Mouse (Mus musculus) hindbrain, embryonic 12.5 days (tissue): Measurements from ENCODE around the gene Gm29094. TPM values are rescaled to one million over a fixed set of nuclear protein-coding genes. Genes with fewer than 3 reads are reported as not detected.
"Not testable (repeated sequence)": the region's sequence is repeated elsewhere in the genome, so short reads cannot be mapped to it uniquely, and the experiment has no call there.

Experiments
- ATAC-seq: fragments of 200-750 bp; cut with Nextera tagmentation; 2 replicates; pipeline ENCODE4 v1.8.0; 2017; ENCODE audit warnings: moderate TSS enrichment; ENCODE audit not compliant: low FRiP score
- H3K27ac ChIP-seq: fragments of 300-500 bp; sonication (generic); 2 replicates; pipeline ENCODE4 v1.5.1; 2016; ENCODE audit warnings: mild to moderate bottlenecking
- H3K27me3 ChIP-seq: fragments of 300-500 bp; sonication (generic); 2 replicates; pipeline ENCODE4 v1.6.1; 2016; ENCODE audit warnings: mild to moderate bottlenecking
- H3K36me3 ChIP-seq: fragments of 300-500 bp; sonication (generic); 2 replicates; pipeline ENCODE4 v1.6.1; 2016; ENCODE audit warnings: mild to moderate bottlenecking
- H3K4me1 ChIP-seq: fragments of 300-500 bp; sonication (generic); 2 replicates; pipeline ENCODE4 v1.6.1; 2016
- H3K4me2 ChIP-seq: fragments of 300-500 bp; sonication (generic); replicated peaks from 2 replicates; pipeline ENCODE4 v1.6.1; 2016; ENCODE audit warnings: mild to moderate bottlenecking
- H3K4me3 ChIP-seq: fragments of 300-500 bp; sonication (generic); 2 replicates; pipeline ENCODE4 v1.5.1; 2016; ENCODE audit warnings: mild to moderate bottlenecking
- H3K9ac ChIP-seq: fragments of 300-500 bp; sonication (generic); 2 replicates; pipeline ENCODE4 v1.6.1; 2016; ENCODE audit warnings: mild to moderate bottlenecking, moderate library complexity
- H3K9me3 ChIP-seq: fragments of 300-500 bp; sonication (generic); replicated peaks from 2 replicates; pipeline ENCODE4 v1.6.1; 2016; ENCODE audit warnings: mild to moderate bottlenecking
- WGBS: fragments of 180-500 bp; shearing (Covaris S2); methylation state at CpG from one replicate; pipeline ENCODE4 v1.1.7; 2016; 5-methylcytosine and 5-hydroxymethylcytosine counted together
- polyA plus RNA-seq: library from polyadenylated mRNA; unstranded; fragments of >200 nt; fragmentation: Nextera tagmentation; extraction: Ambion mirVana; gene quantifications from 2 replicates; pipeline ENCODE4 v1.2.1, GENCODE M21; 2016

Gene Gm29094
- polyA plus RNA-seq: 0.73 TPM in 1 of 2 replicates, not detected in the other

DNA sequence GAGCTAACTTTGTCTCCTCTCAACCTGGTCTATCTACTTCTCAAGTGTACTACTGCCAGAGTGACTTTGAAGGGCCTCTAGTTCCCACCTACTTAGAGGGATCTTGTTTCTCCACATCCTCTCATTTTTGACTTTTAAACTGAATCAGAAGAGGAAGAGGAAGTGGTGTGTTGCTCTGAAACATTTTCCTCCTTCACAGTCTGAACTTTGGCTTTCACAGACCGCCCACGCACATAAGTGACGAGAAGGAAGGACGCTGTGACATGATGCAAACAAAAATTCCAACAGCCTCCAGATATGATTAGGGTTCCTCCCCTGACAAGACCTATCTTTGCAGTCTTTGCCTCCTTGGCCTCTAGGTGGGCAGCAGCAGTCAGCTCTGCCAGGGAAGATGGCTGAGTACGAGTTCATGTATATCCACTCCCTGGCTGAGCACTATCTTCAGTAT, at the start of gene Gm29094, which contains the start of gene Bcl2a1b:
Gene Gm29094 (plus strand): TSS at position 411 of the 448 bp plus-strand sequence.
Gene Bcl2a1b (plus strand): TSS at position 241 of the 448 bp plus-strand sequence.
- not testable (repeated sequence) for H3K4me1 ChIP-seq, H3K9ac ChIP-seq, H3K27ac ChIP-seq, H3K4me2 ChIP-seq, H3K27me3 ChIP-seq, H3K9me3 ChIP-seq, ATAC-seq, H3K36me3 ChIP-seq, H3K4me3 ChIP-seq
- 81% methylated on average over 5 of the region's 5 CpGs for WGBS

DNA sequence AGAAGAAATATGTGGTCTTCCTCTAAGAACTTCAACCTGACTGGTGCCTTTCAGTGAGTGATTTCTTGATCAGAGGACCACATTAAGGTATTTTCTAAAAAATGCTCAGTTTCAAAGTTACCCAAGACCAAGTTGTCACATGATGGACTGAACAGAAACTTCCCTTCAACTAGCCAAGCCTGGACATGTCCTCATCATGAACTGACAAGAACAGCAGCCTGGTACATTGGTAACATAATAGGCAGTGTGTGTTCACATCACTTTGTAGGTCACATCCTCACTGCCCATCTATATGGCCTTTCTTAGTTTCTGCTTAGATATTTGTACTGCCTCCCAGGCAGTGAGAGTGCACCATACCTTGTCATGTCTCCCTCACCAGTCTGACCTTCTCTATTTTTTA, 26.6 kb upstream of the Gm29094 start:
- H3K27me3 ChIP-seq, H3K9ac ChIP-seq, H3K4me1 ChIP-seq, H3K4me3 ChIP-seq, H3K9me3 ChIP-seq, ATAC-seq, H3K27ac ChIP-seq, H3K36me3 ChIP-seq, H3K4me2 ChIP-seq: not testable (repeated sequence)

DNA sequence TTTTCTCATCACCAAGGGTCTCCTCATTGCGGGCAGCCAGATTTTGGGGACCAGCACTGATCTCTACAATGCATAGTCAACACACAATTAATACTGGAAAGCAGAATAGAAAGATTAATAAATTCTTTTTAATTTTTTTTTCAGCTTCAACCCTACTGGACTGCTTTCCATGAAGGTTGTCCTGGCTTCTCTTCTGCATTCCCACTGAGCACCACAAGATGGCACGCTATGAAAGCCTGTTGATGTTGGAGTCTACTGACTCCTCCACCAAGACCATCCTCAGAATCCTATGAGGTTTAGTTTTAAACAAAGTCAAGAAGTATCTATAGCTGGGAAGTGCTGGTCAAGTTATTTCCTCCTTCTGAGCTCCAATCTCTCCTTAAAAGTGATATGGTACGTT, 20.3 kb upstream of the Gm29094 start:
- H3K4me3 ChIP-seq, H3K4me1 ChIP-seq, H3K27me3 ChIP-seq, H3K9ac ChIP-seq, H3K4me2 ChIP-seq, ATAC-seq, H3K36me3 ChIP-seq, H3K27ac ChIP-seq, H3K9me3 ChIP-seq: not testable (repeated sequence)
- WGBS: 31% methylated on average over 2 of the region's 3 CpGs

DNA sequence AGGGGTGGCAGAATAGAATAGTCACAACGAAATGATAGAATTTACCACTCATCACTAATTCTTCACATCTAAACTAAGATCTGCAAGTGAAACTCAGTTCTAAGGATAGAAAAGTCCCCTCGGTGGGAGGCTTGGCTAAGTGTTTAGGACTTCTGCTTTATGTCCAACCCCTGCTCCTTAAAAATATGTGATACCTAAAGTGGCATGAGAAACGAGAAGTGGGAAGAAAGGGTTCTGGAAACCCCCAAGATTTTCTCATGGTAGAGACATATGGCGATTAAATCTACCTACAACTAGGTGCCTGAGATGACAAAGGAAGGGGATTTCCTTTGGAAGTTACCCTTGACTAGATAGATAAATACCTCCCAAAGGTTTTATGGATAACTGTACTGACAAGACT, 19.7 kb upstream of the Gm29094 start:
- H3K4me3 ChIP-seq, H3K27me3 ChIP-seq, H3K4me1 ChIP-seq, ATAC-seq, H3K4me2 ChIP-seq, H3K36me3 ChIP-seq, H3K27ac ChIP-seq, H3K9ac ChIP-seq, H3K9me3 ChIP-seq: not testable (repeated sequence)
- WGBS: 87% methylated on average over 3 of the region's 4 CpGs

DNA sequence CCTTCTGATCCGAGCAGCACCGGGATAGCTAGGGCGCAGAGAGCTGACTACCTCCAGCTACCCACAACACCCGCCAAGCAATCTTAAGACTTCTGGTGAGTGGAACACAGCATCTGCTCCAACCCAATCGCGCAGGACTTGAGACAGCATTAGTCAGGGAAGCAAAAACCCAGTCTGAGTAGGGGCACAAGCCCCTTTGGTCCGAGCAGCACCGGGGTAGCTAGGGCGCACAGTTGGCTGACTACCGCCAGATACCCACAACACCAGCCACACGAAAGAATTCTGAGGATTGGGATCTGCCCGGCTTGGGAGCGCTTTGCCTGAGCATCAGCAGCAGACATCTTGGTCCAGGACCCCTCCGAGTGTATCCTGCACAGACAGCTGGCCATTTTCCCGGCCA, 12.2 kb upstream of the Gm29094 start:
- not testable (repeated sequence) for H3K4me3 ChIP-seq, ATAC-seq, H3K9me3 ChIP-seq, H3K9ac ChIP-seq, H3K4me1 ChIP-seq, H3K36me3 ChIP-seq, H3K4me2 ChIP-seq, H3K27ac ChIP-seq, H3K27me3 ChIP-seq
- WGBS: 83% methylated on average over 15 of the region's 15 CpGs

DNA sequence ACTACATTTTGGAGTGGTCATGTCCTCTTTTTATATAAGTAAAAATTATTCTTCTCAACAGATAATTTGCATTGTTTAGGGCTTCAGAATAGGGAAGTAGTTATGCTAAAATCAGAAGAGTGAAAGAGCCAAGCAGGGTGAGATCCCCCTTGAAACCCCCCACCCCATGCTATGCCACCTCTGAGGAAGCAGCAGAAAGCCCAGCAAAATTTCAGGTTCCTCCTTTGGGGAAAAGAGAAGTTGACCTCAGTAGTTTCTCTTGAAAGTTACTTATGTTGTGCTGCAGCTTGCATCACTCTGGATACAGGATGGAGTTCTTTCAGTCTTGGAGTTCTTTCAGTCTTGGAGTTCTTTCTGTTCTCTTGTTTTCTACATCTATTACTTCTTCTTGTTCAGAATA, 3.7 kb upstream of the Gm29094 start:
- not testable (repeated sequence) for H3K4me1 ChIP-seq, H3K4me3 ChIP-seq, H3K27ac ChIP-seq, H3K9me3 ChIP-seq, H3K9ac ChIP-seq, H3K27me3 ChIP-seq, ATAC-seq, H3K4me2 ChIP-seq, H3K36me3 ChIP-seq

DNA sequence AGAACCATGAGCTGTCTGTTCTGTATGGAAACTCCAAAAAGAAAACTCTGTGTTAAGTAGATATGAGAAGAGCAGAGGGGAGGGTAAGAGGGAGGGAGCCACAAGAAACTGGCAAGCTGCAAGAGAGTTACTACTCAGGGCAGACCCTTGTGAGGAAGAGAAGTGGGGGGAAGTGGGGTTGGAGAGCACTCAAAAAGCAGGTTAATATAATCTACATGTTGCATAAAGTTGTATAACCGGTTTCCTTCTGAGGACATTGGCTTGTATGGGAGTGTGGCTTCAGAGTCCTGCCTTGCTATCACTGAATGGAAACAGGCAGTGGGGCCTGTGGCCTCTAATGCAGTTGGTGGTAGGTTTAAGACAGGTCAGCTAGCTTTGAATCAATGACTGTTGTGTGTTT, 1.7 kb upstream of the Gm29094 start:
- H3K4me1 ChIP-seq, ATAC-seq, H3K27ac ChIP-seq, H3K36me3 ChIP-seq, H3K4me2 ChIP-seq, H3K9me3 ChIP-seq, H3K9ac ChIP-seq, H3K4me3 ChIP-seq, H3K27me3 ChIP-seq: not testable (repeated sequence)
- 60% methylated on average over 1 of the region's 1 CpGs for WGBS

DNA sequence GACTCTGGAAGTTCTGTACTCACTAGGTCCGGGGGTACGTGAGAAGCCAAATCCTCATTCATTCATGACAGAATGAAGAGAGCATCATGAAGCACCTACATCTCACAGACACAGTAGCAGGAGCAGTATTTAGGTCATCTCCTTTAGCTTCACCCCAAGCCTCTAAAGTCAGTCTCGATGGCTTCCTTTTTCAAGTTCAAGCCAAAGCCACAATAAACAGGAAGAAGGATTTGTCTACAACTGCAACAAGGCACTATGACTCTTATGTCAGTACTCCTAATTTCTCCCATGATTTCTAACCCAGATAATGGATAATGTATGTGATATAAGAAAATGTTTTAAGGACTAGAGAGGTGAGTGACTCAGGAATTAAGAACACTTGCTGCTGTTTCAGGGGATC, 830 bp upstream of the Gm29094 start:
- not testable (repeated sequence) for H3K9me3 ChIP-seq, H3K27me3 ChIP-seq, H3K4me3 ChIP-seq, H3K4me2 ChIP-seq, H3K27ac ChIP-seq, H3K9ac ChIP-seq, H3K36me3 ChIP-seq, ATAC-seq, H3K4me1 ChIP-seq
- 95% methylated on average over 3 of the region's 3 CpGs for WGBS

DNA sequence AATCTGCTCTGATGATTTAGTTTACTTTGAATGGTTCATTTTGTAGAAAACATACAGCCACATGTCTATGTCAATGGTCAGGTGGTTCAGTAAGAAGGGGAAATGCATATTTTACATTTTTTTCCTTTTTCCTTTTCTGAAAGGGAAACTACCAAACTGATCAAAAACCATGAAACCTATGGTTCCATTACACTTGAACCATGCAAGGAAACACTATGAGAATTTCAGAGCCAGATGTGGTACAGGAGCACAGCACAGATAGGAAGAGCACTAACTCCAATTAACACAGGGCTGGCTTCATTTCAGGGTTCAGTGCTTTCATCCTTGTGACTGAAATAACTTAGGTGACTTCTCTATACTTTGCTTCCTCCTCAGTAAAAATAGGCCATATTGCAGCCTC, 3.1 kb downstream of the Gm29094 start:
- ATAC-seq, H3K36me3 ChIP-seq, H3K9ac ChIP-seq, H3K4me2 ChIP-seq, H3K4me1 ChIP-seq, H3K9me3 ChIP-seq, H3K27me3 ChIP-seq, H3K27ac ChIP-seq, H3K4me3 ChIP-seq: not testable (repeated sequence)

DNA sequence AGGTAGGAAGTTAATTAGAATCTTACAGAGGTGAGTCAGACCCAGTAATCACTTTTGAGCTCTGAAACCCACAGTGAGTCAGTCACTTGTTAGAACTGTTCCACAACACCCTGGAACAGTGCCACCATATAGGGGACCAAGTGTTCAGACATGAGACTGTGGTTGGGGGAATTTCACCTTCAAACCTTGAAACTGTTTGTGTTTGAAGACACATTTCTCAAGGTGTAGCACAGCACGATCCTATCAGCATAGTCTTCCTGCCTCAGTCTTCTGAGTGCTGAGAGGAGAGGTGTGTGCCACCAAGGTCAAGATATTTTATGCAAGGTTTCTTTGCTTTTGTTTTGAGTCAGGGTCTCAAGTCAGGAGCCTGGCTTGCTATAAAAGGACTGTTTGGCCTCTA, 9.8 kb downstream of the Gm29094 start:
- H3K27me3 ChIP-seq, H3K4me2 ChIP-seq, H3K9me3 ChIP-seq, H3K9ac ChIP-seq, H3K36me3 ChIP-seq, H3K27ac ChIP-seq, ATAC-seq, H3K4me3 ChIP-seq, H3K4me1 ChIP-seq: not testable (repeated sequence)
- WGBS: 72% methylated on average over 1 of the region's 1 CpGs

DNA sequence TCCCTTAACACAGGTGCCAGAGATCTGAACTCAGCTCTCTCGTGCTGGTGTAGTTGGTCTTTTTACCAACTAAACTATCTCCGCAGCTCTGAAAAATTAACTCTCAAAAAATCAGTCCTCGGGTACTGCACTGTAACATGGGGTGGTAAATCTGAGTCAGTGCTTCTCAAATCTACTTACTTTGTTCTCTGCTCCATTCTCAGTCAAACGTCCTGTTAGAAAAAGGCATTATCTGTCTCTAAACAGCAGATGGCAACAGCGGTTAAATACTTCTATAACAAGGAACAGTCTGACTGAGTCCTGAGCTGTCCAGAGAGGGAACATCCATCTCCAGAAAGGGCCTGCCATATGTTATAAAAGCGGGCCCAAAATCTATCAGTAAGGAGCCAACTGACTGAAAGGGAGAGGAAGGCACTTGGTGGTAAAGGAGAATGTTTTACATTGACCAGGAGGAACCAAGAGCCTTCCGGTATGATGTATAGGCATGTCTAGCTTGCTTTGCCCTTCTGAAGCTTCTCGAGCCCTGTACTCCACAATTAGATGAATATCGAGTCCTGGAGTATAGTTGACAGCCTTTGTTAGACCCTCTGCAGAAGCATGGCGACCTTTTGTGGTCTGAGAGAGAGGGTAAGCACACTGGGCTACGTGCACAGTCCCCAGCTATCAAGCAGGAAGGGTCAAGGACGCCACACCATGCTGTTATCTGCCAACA, 11.3 kb downstream of the Gm29094 start, which contains the start of gene Mthfs:
Gene Mthfs (plus strand): TSS at position 324 of the 712 bp plus-strand sequence.
- H3K4me1 ChIP-seq, H3K36me3 ChIP-seq, H3K9me3 ChIP-seq, H3K27me3 ChIP-seq, H3K9ac ChIP-seq: not testable (repeated sequence)
- peak within 1 kb of the TSS; percentile 79 for H3K27ac ChIP-seq
- H3K4me2 ChIP-seq: peak within 1 kb of the TSS; percentile 45
- peak; percentile 73 for ATAC-seq
- WGBS: 31% methylated on average over 9 of the region's 12 CpGs
- peak within 1 kb of the TSS; percentile 28 for H3K4me3 ChIP-seq

DNA sequence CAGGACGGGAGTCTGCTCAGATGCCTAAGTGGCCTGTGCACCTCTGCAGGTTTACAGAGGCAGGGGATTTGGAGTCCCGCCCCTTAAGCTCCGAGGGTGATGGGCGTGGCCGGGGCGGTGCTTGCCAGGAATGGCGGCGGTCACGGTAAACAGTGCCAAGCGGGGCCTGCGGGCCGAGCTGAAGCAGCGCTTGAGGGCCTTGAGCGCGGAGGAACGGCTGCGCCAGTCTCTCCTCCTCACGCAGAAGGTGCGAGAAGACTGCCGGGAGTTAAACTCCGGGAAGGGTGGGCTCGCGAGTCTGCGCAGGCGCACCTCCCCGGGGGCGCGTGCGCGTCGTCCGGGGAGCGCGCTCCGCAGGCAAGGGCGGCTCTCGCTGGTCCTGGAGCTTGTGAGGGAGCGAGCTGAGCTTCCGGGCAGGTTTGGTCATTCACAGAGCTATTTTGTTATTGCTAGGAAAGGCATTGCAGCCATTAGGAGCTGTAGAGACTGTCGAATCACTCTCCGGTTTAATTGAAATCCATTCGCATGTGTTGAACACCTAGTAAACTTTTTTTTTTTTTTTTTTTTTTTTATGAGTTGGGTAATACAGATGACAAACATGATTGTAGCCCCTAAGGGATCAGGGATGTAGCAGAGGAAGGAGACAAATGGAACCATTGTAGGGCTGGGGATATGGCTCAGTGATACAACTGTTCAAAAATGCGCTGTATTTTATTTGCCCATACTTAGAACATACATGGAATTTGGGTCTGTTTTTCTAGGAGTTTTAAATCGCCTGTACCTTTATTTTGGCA, 12.1 kb downstream of the Gm29094 start:
- not testable (repeated sequence) for H3K9ac ChIP-seq
- WGBS: 7% methylated on average over 10 of the region's 44 CpGs

DNA sequence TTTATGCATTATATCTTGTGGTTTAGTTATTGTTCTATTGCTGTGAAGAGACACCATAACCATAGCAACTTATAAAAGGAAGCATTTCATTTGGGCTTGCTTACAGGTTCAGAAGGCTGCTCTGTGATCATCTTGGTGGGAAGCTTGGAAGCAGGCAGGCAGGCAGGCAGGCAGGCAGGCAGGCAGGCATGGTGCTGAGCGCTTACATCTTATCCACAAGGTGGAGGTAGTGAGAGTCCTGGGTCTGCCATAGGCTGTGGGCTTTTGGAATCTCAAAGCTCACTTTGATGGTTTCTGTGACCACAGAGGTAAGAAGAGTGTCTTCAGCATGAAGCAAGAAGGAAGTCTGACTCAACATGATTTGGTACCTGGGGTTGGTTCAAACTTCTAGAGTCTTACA, 13.2 kb downstream of the Gm29094 start:
- H3K9me3 ChIP-seq, H3K36me3 ChIP-seq, H3K4me2 ChIP-seq, H3K4me3 ChIP-seq, H3K4me1 ChIP-seq, H3K9ac ChIP-seq, H3K27ac ChIP-seq, H3K27me3 ChIP-seq: not testable (repeated sequence)
- WGBS: 43% methylated on average over 1 of the region's 1 CpGs
- peak; percentile 24; the same call in 1 of the 2 replicates for ATAC-seq

More for the DNA sequence above, 12.1 kb downstream of the Gm29094 start:
- H3K27me3 ChIP-seq, H3K4me1 ChIP-seq, H3K36me3 ChIP-seq, H3K9me3 ChIP-seq: not testable (repeated sequence)
- ATAC-seq: peak; percentile 97
- Histone ChIP-seq H3K27ac (peak overlapping the region; percentile 64; the same call in 1 of the 2 replicates), H3K4me3 (peak overlapping the region; percentile 28), H3K4me2 (peak overlapping the region; percentile 33)
